Mouse (Mus musculus): Measurements from ENCODE around the gene S1pr5. TPM values are rescaled to one million over a fixed set of nuclear protein-coding genes. Genes with fewer than 3 reads are reported as not detected.
A peak's percentile ranks its signal among the peaks of the same experiment; 100 is the strongest.
"Not testable (repeated sequence)": the region's sequence is repeated elsewhere in the genome, so short reads cannot be mapped to it uniquely, and the experiment has no call there.

The S1pr5 gene
- polyA plus RNA-seq, 1 experiment from 2014 or later, result 0.46 TPM

- 14% methylated on average over 16 of the region's 16 CpGs for WGBS
- H3K4me3 ChIP-seq, result peak overlapping the region; percentile 52
- H3K4me1 ChIP-seq, result peaks cover 25% of the 10 kb centered on the region
- H3K9me3 ChIP-seq, result 0 out of 2 replicates have a peak, but pooled peaks cover 3% of the 10 kb centered on the region
- H3K27me3 ChIP-seq (ENCODE audit: insufficient read depth, poor library complexity, severe bottlenecking), result no peaks in the 10 kb centered on the region
- peak overlapping the region; percentile 85 for H3K27ac ChIP-seq
- peaks cover 33% of the 10 kb centered on the region for H3K36me3 ChIP-seq
- DNase-seq (ENCODE audit: low spot score), result no peak
These were observed 20.9 kb downstream of the S1pr5 start for GRCm38 (mm10) chr9:21227342-21227741.

DNA sequence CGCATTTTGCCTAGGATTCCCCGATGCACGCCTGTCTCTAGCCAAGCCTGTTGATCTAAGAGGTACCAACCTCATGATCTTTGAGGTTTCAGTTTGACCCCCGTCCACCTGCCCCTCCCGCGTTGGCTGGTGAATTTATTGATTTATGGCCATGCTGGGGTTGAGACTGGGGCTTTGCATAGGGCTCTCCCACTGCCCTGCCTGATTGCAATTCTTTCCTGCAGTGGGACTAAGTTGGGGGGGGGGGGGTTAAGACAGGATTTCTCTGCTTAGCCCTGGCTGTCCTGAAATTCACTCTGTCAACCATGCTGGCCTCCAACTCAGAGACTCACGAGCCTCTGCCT lies 22.9 kb downstream of the S1pr5 start:
- H3K9me3 ChIP-seq, result 0 out of 2 replicates have a peak, but pooled peaks cover 3% of the 10 kb centered on the region
- no peaks in the 10 kb centered on the region for H3K27me3 ChIP-seq (ENCODE audit: insufficient read depth, poor library complexity, severe bottlenecking)
- H3K27ac ChIP-seq, result peak overlapping the region; percentile 88
- no peak for DNase-seq (ENCODE audit: low spot score)
- peaks cover 17% of the 10 kb centered on the region for H3K36me3 ChIP-seq
- H3K4me3 ChIP-seq, result peak overlapping the region; percentile 58
- 13% methylated on average over 7 of the region's 7 CpGs for WGBS
- peaks cover 35% of the 10 kb centered on the region for H3K4me1 ChIP-seq

DNA sequence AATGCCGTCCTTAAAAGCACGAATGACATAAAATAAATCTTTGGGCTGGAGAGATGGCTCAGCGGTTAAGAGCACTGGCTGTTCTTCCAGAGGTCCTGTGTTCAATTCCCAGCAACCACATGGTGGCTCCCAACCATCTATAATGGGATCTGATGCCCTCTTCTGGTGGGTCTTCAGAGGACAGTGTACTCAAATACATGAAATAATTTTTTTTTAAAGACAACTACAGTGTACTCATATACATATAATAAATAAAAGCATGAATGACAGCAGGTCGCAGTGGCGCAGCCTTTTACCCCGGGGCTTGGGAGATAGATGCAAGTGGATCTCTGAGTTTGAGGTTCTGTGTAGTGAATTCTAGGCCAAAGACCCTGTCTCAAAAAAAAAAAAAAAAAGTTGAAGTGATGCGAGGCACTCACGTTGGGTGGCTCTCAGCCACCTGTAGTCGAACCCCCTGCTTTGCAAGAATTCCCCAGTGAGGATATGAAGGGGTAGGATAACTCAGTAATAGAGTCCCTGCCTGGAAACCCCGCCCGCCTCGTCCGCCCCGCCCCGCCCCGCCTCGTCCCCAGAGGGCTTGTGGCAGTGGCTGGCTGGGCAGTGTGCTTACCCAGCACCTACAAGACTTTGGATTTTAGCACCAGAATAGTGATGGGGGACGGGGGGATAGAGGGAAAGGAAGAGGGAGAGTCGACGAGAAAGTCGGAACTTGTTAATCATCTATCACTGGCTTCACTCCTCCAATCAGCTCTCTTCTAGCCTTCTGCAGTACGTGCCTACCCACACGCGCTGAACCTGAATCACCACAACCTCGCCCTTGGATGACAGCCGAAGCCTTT lies 23.4 kb downstream of the S1pr5 start:
- no peaks in the 10 kb centered on the region for H3K27me3 ChIP-seq (ENCODE audit: insufficient read depth, poor library complexity, severe bottlenecking)
- peaks cover 36% of the 10 kb centered on the region for H3K4me1 ChIP-seq
- H3K4me3 ChIP-seq, result peak overlapping the region; percentile 58
- H3K9me3 ChIP-seq, result 0 out of 2 replicates have a peak, but pooled peaks cover 3% of the 10 kb centered on the region
- DNase-seq (ENCODE audit: low spot score), result no peak
- WGBS, result 18% methylated on average over 26 of the region's 26 CpGs
- peak overlapping the region; percentile 88 for H3K27ac ChIP-seq
- H3K36me3 ChIP-seq, result peaks cover 11% of the 10 kb centered on the region

DNA sequence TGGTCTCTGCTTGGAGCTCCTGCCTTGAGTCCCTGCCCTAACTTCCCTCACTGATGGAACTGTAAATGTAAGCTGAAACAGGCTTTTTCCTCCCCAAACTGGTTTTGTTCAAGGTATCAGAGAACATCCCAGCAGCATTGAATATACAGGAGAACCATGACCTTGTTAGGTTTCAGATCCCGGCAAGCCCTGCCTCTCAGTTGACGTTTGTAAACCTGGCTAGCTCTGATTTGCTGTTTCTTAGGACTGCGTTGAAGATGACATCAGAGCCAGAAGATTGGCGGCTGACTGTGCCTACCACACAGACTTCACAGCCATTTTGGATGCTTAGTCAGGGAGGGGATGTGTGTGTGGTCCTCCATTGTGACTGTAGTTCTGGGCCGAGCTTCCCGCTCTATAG lies 24.3 kb downstream of the S1pr5 start:
- H3K4me1 ChIP-seq, result peaks cover 36% of the 10 kb centered on the region
- H3K9me3 ChIP-seq, result 0 out of 2 replicates have a peak, but pooled peaks cover 3% of the 10 kb centered on the region
- WGBS, result 82% methylated on average over 6 of the region's 6 CpGs
- no peak for DNase-seq (ENCODE audit: low spot score)
- no peaks in the 10 kb centered on the region for H3K27me3 ChIP-seq (ENCODE audit: insufficient read depth, poor library complexity, severe bottlenecking)
- H3K36me3 ChIP-seq, result 0 out of 2 replicates have a peak, but pooled peaks cover 3% of the 10 kb centered on the region
- H3K27ac ChIP-seq, result no peak overlapping the region
- H3K4me3 ChIP-seq, result no peak overlapping the region

- H3K4me1 ChIP-seq, result peaks cover 36% of the 10 kb centered on the region
- H3K27ac ChIP-seq; DNase-seq (ENCODE audit: low spot score); H3K4me3 ChIP-seq; H3K9me3 ChIP-seq; H3K36me3 ChIP-seq; H3K27me3 ChIP-seq (ENCODE audit: insufficient read depth, poor library complexity, severe bottlenecking): not testable (repeated sequence)
- WGBS, result 96% methylated on average over 2 of the region's 2 CpGs
These were observed 24.8 kb downstream of the S1pr5 start for GRCm38 (mm10) chr9:21223490-21223889.

DNA sequence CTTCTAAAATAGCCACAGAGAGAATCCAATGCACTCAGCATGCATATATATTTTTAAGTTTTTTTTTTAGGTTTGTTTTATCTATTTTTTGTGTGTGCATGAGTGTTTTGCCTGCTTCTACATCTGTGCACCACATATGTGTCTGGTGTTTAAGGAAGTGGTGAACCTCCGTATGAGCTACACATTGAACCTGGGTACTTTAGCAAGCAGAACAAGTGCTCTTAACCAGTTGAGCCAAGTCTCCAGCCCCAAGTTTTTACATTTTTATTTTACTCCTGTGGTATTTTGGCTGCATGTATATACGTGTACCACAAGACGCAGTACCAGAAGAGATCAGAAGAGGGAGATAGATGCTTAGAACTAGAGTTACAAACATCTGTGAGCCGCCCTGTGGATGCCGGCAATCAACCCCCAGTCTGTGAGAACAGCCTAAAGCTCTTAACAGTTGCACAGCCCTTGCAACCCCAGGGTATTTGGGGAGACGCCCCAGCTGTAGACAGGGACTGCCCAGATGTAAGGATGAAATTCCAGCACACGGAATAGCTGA lies 26.8 kb downstream of the S1pr5 start:
- WGBS, result 18% methylated on average over 7 of the region's 7 CpGs
- no peaks in the 10 kb centered on the region for H3K36me3 ChIP-seq
- 0 out of 2 replicates have a peak, but pooled peaks cover 3% of the 10 kb centered on the region for H3K9me3 ChIP-seq
- DNase-seq (ENCODE audit: low spot score), result no peak
- H3K4me1 ChIP-seq, result peaks cover 27% of the 10 kb centered on the region
- H3K27ac ChIP-seq, result peak overlapping the region; percentile 83
- H3K4me3 ChIP-seq, result 0 out of 2 replicates have a peak overlapping the region, but pooled peaks have one; percentile 48
- peaks cover 8% of the 10 kb centered on the region; the same call in 1 of the 2 replicates for H3K27me3 ChIP-seq (ENCODE audit: insufficient read depth, poor library complexity, severe bottlenecking)

DNA sequence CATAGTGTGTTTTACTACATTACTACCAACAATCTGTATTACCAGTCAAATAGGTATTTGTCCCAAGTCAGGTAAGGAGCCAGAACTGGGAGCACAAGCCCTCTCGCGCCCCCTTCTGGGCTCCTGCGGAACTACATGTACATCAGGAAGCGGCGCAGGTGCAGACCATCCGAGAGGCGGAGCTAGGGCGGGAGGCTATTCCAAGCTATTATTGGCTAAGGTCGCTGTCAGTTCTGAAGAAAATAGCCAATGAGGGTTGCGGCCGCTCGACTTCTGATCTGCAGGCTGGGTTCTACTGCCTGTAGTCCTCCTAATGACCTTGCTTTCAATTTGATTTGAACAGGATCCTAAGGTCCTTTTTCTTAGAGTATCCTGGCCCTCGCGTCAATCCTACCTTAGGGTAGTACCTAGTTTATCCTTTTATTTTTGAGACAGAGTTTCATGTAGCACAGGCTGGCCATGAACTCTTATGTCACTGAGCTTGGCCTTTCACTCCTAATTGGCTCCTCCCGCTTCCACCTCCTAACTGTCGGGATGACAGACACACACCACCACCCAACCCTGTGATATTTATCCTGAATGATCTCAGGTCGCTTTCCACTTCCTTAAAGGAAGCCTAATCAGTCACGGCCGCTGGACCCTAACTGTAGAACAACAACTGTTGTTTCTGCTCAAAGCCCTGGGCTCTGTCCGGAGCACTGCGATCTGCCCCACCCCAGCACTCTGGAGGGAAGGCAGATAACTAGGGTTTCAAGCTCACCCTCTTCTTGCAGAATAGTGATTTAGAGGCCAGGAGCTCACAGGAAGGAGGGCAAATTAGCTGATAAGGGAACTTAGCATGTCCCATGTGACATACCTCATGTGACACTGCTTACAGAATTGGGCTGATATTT lies 27.5 kb downstream of the S1pr5 start:
- WGBS, result 9% methylated on average over 21 of the region's 21 CpGs
- 0 out of 2 replicates have a peak, but pooled peaks cover 3% of the 10 kb centered on the region for H3K9me3 ChIP-seq

DNA sequence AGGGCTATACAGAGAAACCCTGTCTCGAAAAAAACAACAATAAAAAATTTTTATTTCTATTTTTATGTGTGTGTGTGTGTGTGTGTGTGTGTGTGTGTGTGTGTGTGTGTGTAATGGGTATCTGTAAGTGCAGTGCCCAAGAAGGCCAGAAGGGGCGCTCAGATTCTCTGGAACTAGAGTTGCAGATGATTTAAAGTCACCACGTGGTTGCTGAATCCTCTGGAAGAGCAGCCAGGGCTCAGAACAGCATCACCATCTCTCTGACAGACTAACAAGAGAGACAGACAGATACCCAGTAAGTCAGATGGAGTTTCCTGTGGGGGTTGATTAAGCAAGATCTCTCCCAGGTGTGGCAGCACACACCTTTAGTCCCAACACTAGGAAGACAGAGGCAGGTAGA lies 28.4 kb downstream of the S1pr5 start:
- 52% methylated on average over 3 of the region's 3 CpGs for WGBS
- Histone ChIP-seq H3K27me3 (ENCODE audit: insufficient read depth, poor library complexity, severe bottlenecking) (peaks cover 8% of the 10 kb centered on the region; the same call in 1 of the 2 replicates), H3K36me3 (no peaks in the 10 kb centered on the region), H3K27ac (no peak overlapping the region), H3K9me3 (0 out of 2 replicates have a peak, but pooled peaks cover 3% of the 10 kb centered on the region), H3K4me1 (peaks cover 20% of the 10 kb centered on the region), H3K4me3 (no peak overlapping the region)
- DNase-seq (ENCODE audit: low spot score), result no peak

More for the DNA sequence above, 27.5 kb downstream of the S1pr5 start:
- Histone ChIP-seq H3K27ac (peak overlapping the region; percentile 83), H3K27me3 (ENCODE audit: insufficient read depth, poor library complexity, severe bottlenecking) (peaks cover 8% of the 10 kb centered on the region; the same call in 1 of the 2 replicates), H3K36me3 (no peaks in the 10 kb centered on the region), H3K4me1 (peaks cover 29% of the 10 kb centered on the region), H3K4me3 (peak overlapping the region; percentile 48)
- peak; percentile 97 for DNase-seq (ENCODE audit: low spot score)

GRCm38 (mm10) chr9:21216050-21216841 lies 32.0 kb downstream of the S1pr5 start:
- DNase-seq (ENCODE audit: low spot score), result no peak
- WGBS, result 75% methylated on average over 25 of the region's 25 CpGs
- Histone ChIP-seq H3K4me1 (peaks cover 15% of the 10 kb centered on the region), H3K9me3 (no peaks in the 10 kb centered on the region), H3K27ac (no peak overlapping the region), H3K4me3 (no peak overlapping the region), H3K36me3 (peaks cover 11% of the 10 kb centered on the region; the same call in 1 of the 2 replicates), H3K27me3 (ENCODE audit: insufficient read depth, poor library complexity, severe bottlenecking) (peaks cover 8% of the 10 kb centered on the region; the same call in 1 of the 2 replicates)

GRCm38 (mm10) chr9:21213617-21214190 lies 34.5 kb downstream of the S1pr5 start:
- Histone ChIP-seq H3K27me3 (ENCODE audit: insufficient read depth, poor library complexity, severe bottlenecking) (peaks cover 8% of the 10 kb centered on the region; the same call in 1 of the 2 replicates), H3K9me3 (no peaks in the 10 kb centered on the region), H3K36me3 (peaks cover 18% of the 10 kb centered on the region; the same call in 1 of the 2 replicates), H3K4me3 (no peak overlapping the region), H3K4me1 (peaks cover 7% of the 10 kb centered on the region; the same call in 1 of the 2 replicates), H3K27ac (no peak overlapping the region)
- 44% methylated on average over 7 of the region's 7 CpGs for WGBS
- DNase-seq (ENCODE audit: low spot score), result no peak

DNA sequence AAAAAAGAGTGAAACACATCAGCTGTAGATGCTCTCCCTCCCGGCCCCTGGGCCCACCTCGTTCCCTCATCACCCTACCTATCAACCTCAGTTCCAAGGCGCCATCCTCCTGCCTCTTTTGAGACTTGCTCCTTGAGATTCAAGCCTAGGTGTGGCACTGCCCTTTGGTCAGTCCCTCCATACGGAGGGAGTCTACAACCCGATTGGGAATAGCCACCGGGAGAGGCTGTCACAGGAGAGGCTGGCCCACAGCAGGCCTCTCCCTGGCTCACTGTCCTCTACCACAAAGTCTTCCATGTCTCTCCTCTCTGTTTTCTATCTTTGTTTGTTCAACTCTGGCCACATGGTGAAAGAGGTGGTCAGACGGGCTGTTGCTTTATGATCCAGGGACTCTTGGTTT lies 36.6 kb downstream of the S1pr5 start:
- H3K36me3 ChIP-seq, result peaks cover 27% of the 10 kb centered on the region; the same call in 1 of the 2 replicates
- peaks cover 6% of the 10 kb centered on the region; the same call in 1 of the 2 replicates for H3K4me1 ChIP-seq
- H3K27ac ChIP-seq, result no peak overlapping the region
- no peaks in the 10 kb centered on the region for H3K9me3 ChIP-seq
- 84% methylated on average over 7 of the region's 7 CpGs for WGBS
- H3K27me3 ChIP-seq (ENCODE audit: insufficient read depth, poor library complexity, severe bottlenecking), result no peaks in the 10 kb centered on the region
- no peak overlapping the region for H3K4me3 ChIP-seq
- DNase-seq (ENCODE audit: low spot score), result no peak

All from heart, embryonic 10.5 days (tissue).